Mouse (Mus musculus) intestine, postnatal 0 days (tissue): Measurements from ENCODE around the gene Ptprt. TPM values are rescaled to one million over a fixed set of nuclear protein-coding genes. Genes with fewer than 3 reads are reported as not detected.

Source experiments
- ATAC-seq: fragments of 200-750 bp; cut with Nextera tagmentation; 2 replicates; pipeline ENCODE4 v1.8.0; 2017; ENCODE audit warnings: mild to moderate bottlenecking, moderate TSS enrichment, moderate library complexity
- H3K27ac ChIP-seq: fragments of 300-500 bp; sonication (generic); 2 replicates; pipeline ENCODE4 v1.5.1; 2014; ENCODE audit warnings: mild to moderate bottlenecking, low read depth, low read length, moderate library complexity
- H3K27me3 ChIP-seq: fragments of 300-500 bp; sonication (generic); replicated peaks from 2 replicates; pipeline ENCODE4 v1.6.1; 2014; ENCODE audit warnings: low read length, mixed read lengths; ENCODE audit not compliant: control insufficient read depth, insufficient read depth
- H3K36me3 ChIP-seq: fragments of 300-500 bp; sonication (generic); 2 replicates; pipeline ENCODE4 v1.6.1; 2014; ENCODE audit warnings: mild to moderate bottlenecking, moderate library complexity; ENCODE audit not compliant: control insufficient read depth, insufficient read depth
- H3K4me1 ChIP-seq: fragments of 300-500 bp; sonication (generic); replicated peaks from 2 replicates; pipeline ENCODE4 v1.6.1; 2014; ENCODE audit warnings: antibody characterized with exemption, low read length, mixed read lengths; ENCODE audit not compliant: control insufficient read depth, insufficient read depth
- H3K4me2 ChIP-seq: fragments of 300-500 bp; sonication (generic); replicated peaks from 2 replicates; pipeline ENCODE4 v1.6.1; 2014; ENCODE audit warnings: low read depth, mild to moderate bottlenecking, moderate library complexity
- H3K4me3 ChIP-seq: fragments of 300-500 bp; sonication (generic); 2 replicates; pipeline ENCODE4 v1.5.1; 2014; ENCODE audit warnings: low read depth, low read length
- H3K9ac ChIP-seq: fragments of 300-500 bp; sonication (generic); 2 replicates; pipeline ENCODE4 v1.6.1; 2014; ENCODE audit warnings: mild to moderate bottlenecking, low read depth, low read length
- H3K9me3 ChIP-seq: fragments of 300-500 bp; sonication (generic); 2 replicates; pipeline ENCODE4 v1.6.1; 2016; ENCODE audit warnings: mixed run types; ENCODE audit not compliant: control insufficient read depth
- CTCF ChIP-seq: sonication (generic); IDR thresholded peaks from 2 replicates; pipeline ENCODE4 v1.5.1; 2016; ENCODE audit warnings: low read depth, mild to moderate bottlenecking, control low read depth, antibody characterized with exemption, moderate library complexity
- WGBS: fragments of 180-500 bp; shearing (Covaris S2); extraction: QIAGEN DNeasy Blood & Tissue Kit; methylation state at CpG from one replicate; pipeline ENCODE4 v1.1.7; 2014; 5-methylcytosine and 5-hydroxymethylcytosine counted together
- polyA plus RNA-seq: library from polyadenylated mRNA; unstranded; fragments of >200 nt; fragmentation: Nextera tagmentation; extraction: Ambion mirVana; gene quantifications from 2 replicates; pipeline ENCODE4 v1.2.1, GENCODE M21; 2015

The Ptprt gene
- polyA plus RNA-seq, 1 experiment from 2014 or later = 0.59 TPM

- no peak for ATAC-seq
- Histone ChIP-seq H3K4me3 (no peak overlapping the region), H3K27me3 (no peaks in the 10 kb centered on the region), H3K36me3 (no peaks in the 10 kb centered on the region), H3K4me2 (no peak overlapping the region), H3K9ac (no peak overlapping the region), H3K9me3 (no peaks in the 10 kb centered on the region), H3K4me1 (no peaks in the 10 kb centered on the region; the same call in 1 of the 2 replicates), H3K27ac (no peak overlapping the region)
- no peak for TF ChIP-seq CTCF
- 95% methylated on average over 7 of the region's 7 CpGs for WGBS
Measured at GRCm38 (mm10) chr2:161706386-161706915, 954.5 kb downstream of the Ptprt start.

GRCm38 (mm10) chr2:161704811-161705210, 956.1 kb downstream of the Ptprt start:
- Histone ChIP-seq H3K9ac (no peak overlapping the region), H3K4me3 (no peak overlapping the region), H3K4me1 (no peaks in the 10 kb centered on the region; the same call in 1 of the 2 replicates), H3K36me3 (no peaks in the 10 kb centered on the region), H3K9me3 (no peaks in the 10 kb centered on the region), H3K4me2 (no peak overlapping the region), H3K27me3 (no peaks in the 10 kb centered on the region), H3K27ac (no peak overlapping the region)
- WGBS = 52% methylated on average over 8 of the region's 8 CpGs
- TF ChIP-seq CTCF = no peak
- ATAC-seq = no peak

GRCm38 (mm10) chr2:161704410-161704809, 956.5 kb downstream of the Ptprt start:
- Histone ChIP-seq H3K4me3 (no peak overlapping the region), H3K4me2 (no peak overlapping the region), H3K27me3 (no peaks in the 10 kb centered on the region), H3K9me3 (no peaks in the 10 kb centered on the region), H3K4me1 (no peaks in the 10 kb centered on the region; the same call in 1 of the 2 replicates), H3K27ac (no peak overlapping the region), H3K9ac (no peak overlapping the region), H3K36me3 (no peaks in the 10 kb centered on the region)
- TF ChIP-seq CTCF = no peak
- 20% methylated on average over 9 of the region's 9 CpGs for WGBS
- peak; percentile 56; the same call in 1 of the 2 replicates for ATAC-seq

- Histone ChIP-seq H3K4me3 (no peak overlapping the region), H3K9ac (no peak overlapping the region), H3K36me3 (no peaks in the 10 kb centered on the region), H3K4me2 (no peak overlapping the region), H3K9me3 (no peaks in the 10 kb centered on the region), H3K27me3 (no peaks in the 10 kb centered on the region), H3K4me1 (no peaks in the 10 kb centered on the region), H3K27ac (no peak overlapping the region)
- ATAC-seq = no peak
- 79% methylated on average over 8 of the region's 8 CpGs for WGBS
- no peak for TF ChIP-seq CTCF
Measured at GRCm38 (mm10) chr2:161695819-161696218, 965.1 kb downstream of the Ptprt start.

GRCm38 (mm10) chr2:161668302-161668986, 992.5 kb downstream of the Ptprt start:
- H3K27me3 ChIP-seq = no peaks in the 10 kb centered on the region
- ATAC-seq = no peak
- no peak for TF ChIP-seq CTCF
- 74% methylated on average over 12 of the region's 12 CpGs for WGBS
- no peaks in the 10 kb centered on the region for H3K36me3 ChIP-seq
- no peaks in the 10 kb centered on the region for H3K4me1 ChIP-seq
- H3K9ac ChIP-seq = no peak overlapping the region
- no peak overlapping the region for H3K4me3 ChIP-seq
- no peak overlapping the region for H3K4me2 ChIP-seq
- no peaks in the 10 kb centered on the region for H3K9me3 ChIP-seq
- H3K27ac ChIP-seq = no peak overlapping the region

- H3K27ac ChIP-seq = no peak overlapping the region
- 34% methylated on average over 5 of the region's 5 CpGs for WGBS
- H3K36me3 ChIP-seq = no peaks in the 10 kb centered on the region
- no peak overlapping the region for H3K4me2 ChIP-seq
- H3K9me3 ChIP-seq = no peaks in the 10 kb centered on the region
- H3K4me1 ChIP-seq = no peaks in the 10 kb centered on the region; the same call in 1 of the 2 replicates
- no peak overlapping the region for H3K9ac ChIP-seq
- H3K27me3 ChIP-seq = no peaks in the 10 kb centered on the region
- no peak overlapping the region for H3K4me3 ChIP-seq
- no peak for ATAC-seq
- no peak for TF ChIP-seq CTCF
Measured at GRCm38 (mm10) chr2:161661912-161662311, 999.0 kb downstream of the Ptprt start.
